Mouse (Mus musculus): ENCODE results near the gene Schip1.
A peak's percentile ranks its signal among the peaks of the same experiment; 100 is the strongest.

The Schip1 gene

GRCm38 (mm10) chr3:68615042-68615810, 550.6 kb downstream of the Schip1 start:
- peak; percentile 51 for DNase-seq (ENCODE audit: low read depth, low spot score)

GRCm38 (mm10) chr3:68616363-68616762, 551.8 kb downstream of the Schip1 start:
- DNase-seq (ENCODE audit: low read depth, low spot score): no peak

- no peak for DNase-seq (ENCODE audit: low read depth, low spot score)
These were observed 553.1 kb downstream of the Schip1 start for GRCm38 (mm10) chr3:68617708-68618107.

- DNase-seq (ENCODE audit: low read depth, low spot score): no peak
These were observed 554.5 kb downstream of the Schip1 start for GRCm38 (mm10) chr3:68619097-68619496.

GRCm38 (mm10) chr3:68621971-68622370, 557.4 kb downstream of the Schip1 start:
- no peak for DNase-seq (ENCODE audit: low read depth, low spot score)

- DNase-seq (ENCODE audit: low read depth, low spot score): no peak
These were observed 558.4 kb downstream of the Schip1 start for GRCm38 (mm10) chr3:68623036-68623435.

- DNase-seq (ENCODE audit: low read depth, low spot score): no peak
These were observed 559.9 kb downstream of the Schip1 start for GRCm38 (mm10) chr3:68624471-68624870.

GRCm38 (mm10) chr3:68630261-68630660, 565.7 kb downstream of the Schip1 start:
- DNase-seq (ENCODE audit: low read depth, low spot score): no peak

GRCm38 (mm10) chr3:68630821-68631220, 566.2 kb downstream of the Schip1 start:
- DNase-seq (ENCODE audit: low read depth, low spot score): no peak

GRCm38 (mm10) chr3:68632714-68633113, 568.1 kb downstream of the Schip1 start:
- no peak for DNase-seq (ENCODE audit: low read depth, low spot score)

GRCm38 (mm10) chr3:68633577-68633976, 569.0 kb downstream of the Schip1 start:
- no peak for DNase-seq (ENCODE audit: low read depth, low spot score)

GRCm38 (mm10) chr3:68637960-68638359, 573.4 kb downstream of the Schip1 start:
- DNase-seq (ENCODE audit: low read depth, low spot score): peak; percentile 6

- no peak for DNase-seq (ENCODE audit: low read depth, low spot score)
These were observed 574.1 kb downstream of the Schip1 start for GRCm38 (mm10) chr3:68638703-68639102.

- DNase-seq (ENCODE audit: low read depth, low spot score): no peak
These were observed 578.3 kb downstream of the Schip1 start for GRCm38 (mm10) chr3:68642935-68643334.

- DNase-seq (ENCODE audit: low read depth, low spot score): no peak
These were observed 582.0 kb downstream of the Schip1 start for GRCm38 (mm10) chr3:68646387-68647130.

GRCm38 (mm10) chr3:68647282-68647681, 582.7 kb downstream of the Schip1 start:
- no peak for DNase-seq (ENCODE audit: low read depth, low spot score)

- no peak for DNase-seq (ENCODE audit: low read depth, low spot score)
These were observed 585.6 kb downstream of the Schip1 start for GRCm38 (mm10) chr3:68650251-68650650.

- no peak for DNase-seq (ENCODE audit: low read depth, low spot score)
These were observed 592.2 kb downstream of the Schip1 start for GRCm38 (mm10) chr3:68656607-68657352.

- DNase-seq (ENCODE audit: low read depth, low spot score): no peak
These were observed 593.1 kb downstream of the Schip1 start for GRCm38 (mm10) chr3:68657589-68658245.

- DNase-seq (ENCODE audit: low read depth, low spot score): no peak
These were observed 595.4 kb downstream of the Schip1 start for GRCm38 (mm10) chr3:68659996-68660395.

GRCm38 (mm10) chr3:68660538-68660937, 595.9 kb downstream of the Schip1 start:
- DNase-seq (ENCODE audit: low read depth, low spot score): no peak

GRCm38 (mm10) chr3:68662386-68662785, 597.8 kb downstream of the Schip1 start:
- DNase-seq (ENCODE audit: low read depth, low spot score): no peak
